Mouse (Mus musculus) heart, embryonic 10.5 days (tissue): ENCODE measurements around the gene Bicdl1. TPM values are rescaled to one million over a fixed set of nuclear protein-coding genes. Genes with fewer than 3 reads are reported as not detected.

Experiments used
- DNase-seq: peaks from one replicate; pipeline ENCODE4 v3.0.0-alpha.2; 2017; ENCODE audit warnings: low spot score
- H3K27ac ChIP-seq: fragments of 300-500 bp; sonication (generic); 2 replicates; pipeline ENCODE4 v1.5.1; 2016; ENCODE audit warnings: mild to moderate bottlenecking
- H3K27me3 ChIP-seq: fragments of 300-500 bp; sonication (generic); 2 replicates; pipeline ENCODE4 v1.6.1; 2016; ENCODE audit warnings: mild to moderate bottlenecking; ENCODE audit not compliant: poor library complexity, insufficient read depth, severe bottlenecking
- H3K36me3 ChIP-seq: fragments of 300-500 bp; sonication (generic); 2 replicates; pipeline ENCODE4 v1.6.1; 2016; ENCODE audit warnings: mild to moderate bottlenecking, moderate library complexity
- H3K4me1 ChIP-seq: fragments of 300-500 bp; sonication (generic); 2 replicates; pipeline ENCODE4 v1.6.1; 2016; ENCODE audit warnings: mild to moderate bottlenecking
- H3K4me3 ChIP-seq: fragments of 300-500 bp; sonication (generic); 2 replicates; pipeline ENCODE4 v1.5.1; 2016; ENCODE audit warnings: mild to moderate bottlenecking, moderate library complexity
- H3K9me3 ChIP-seq: fragments of 300-500 bp; sonication (generic); 2 replicates; pipeline ENCODE4 v1.6.1; 2016; ENCODE audit warnings: mild to moderate bottlenecking, moderate library complexity
- WGBS: fragments of 180-500 bp; shearing (Covaris S2); methylation state at CpG from one replicate; pipeline ENCODE4 v1.1.7; 2016; 5-methylcytosine and 5-hydroxymethylcytosine counted together
- polyA plus RNA-seq: library from polyadenylated mRNA; unstranded; fragments of >200 nt; fragmentation: Nextera tagmentation; extraction: Ambion mirVana; gene quantifications from 2 replicates; pipeline ENCODE4 v1.2.1, GENCODE M21; 2016

Bicdl1 gene
- polyA plus RNA-seq, 1 experiment from 2014 or later, result 11.1 TPM

GRCm38 (mm10) chr5:115693271-115693670 lies 38.1 kb downstream of the Bicdl1 start:
- no peaks in the 10 kb centered on the region for H3K4me1 ChIP-seq
- DNase-seq, result no peak
- no peaks in the 10 kb centered on the region for H3K9me3 ChIP-seq
- no peaks in the 10 kb centered on the region for H3K36me3 ChIP-seq
- 58% methylated on average over 3 of the region's 3 CpGs for WGBS
- no peak overlapping the region for H3K27ac ChIP-seq
- H3K27me3 ChIP-seq, result no peaks in the 10 kb centered on the region
- H3K4me3 ChIP-seq, result no peak overlapping the region

- Histone ChIP-seq H3K27me3 (no peaks in the 10 kb centered on the region), H3K36me3 (no peaks in the 10 kb centered on the region), H3K4me1 (no peaks in the 10 kb centered on the region), H3K27ac (no peak overlapping the region), H3K9me3 (no peaks in the 10 kb centered on the region), H3K4me3 (no peak overlapping the region)
- DNase-seq, result no peak
- 70% methylated on average over 7 of the region's 7 CpGs for WGBS
Measured at GRCm38 (mm10) chr5:115686716-115687115, 44.7 kb downstream of the Bicdl1 start.

- Histone ChIP-seq H3K4me3 (no peak overlapping the region), H3K9me3 (no peaks in the 10 kb centered on the region), H3K27me3 (no peaks in the 10 kb centered on the region), H3K27ac (no peak overlapping the region), H3K4me1 (no peaks in the 10 kb centered on the region), H3K36me3 (no peaks in the 10 kb centered on the region)
- WGBS, result 88% methylated on average over 10 of the region's 10 CpGs
- no peak for DNase-seq
Measured at GRCm38 (mm10) chr5:115685126-115685525, 46.3 kb downstream of the Bicdl1 start.

- no peak for DNase-seq
- Histone ChIP-seq H3K9me3 (no peaks in the 10 kb centered on the region), H3K27ac (no peak overlapping the region), H3K36me3 (no peaks in the 10 kb centered on the region), H3K4me1 (peaks cover 22% of the 10 kb centered on the region), H3K4me3 (no peak overlapping the region), H3K27me3 (peaks cover 36% of the 10 kb centered on the region; the same call in 1 of the 2 replicates)
- 81% methylated on average over 8 of the region's 8 CpGs for WGBS
Measured at GRCm38 (mm10) chr5:115671846-115672245, 59.6 kb downstream of the Bicdl1 start.

- WGBS, result 40% methylated on average over 2 of the region's 2 CpGs
Measured at GRCm38 (mm10) chr5:115670406-115670805, 61.0 kb downstream of the Bicdl1 start.

GRCm38 (mm10) chr5:115669974-115670373 lies 61.4 kb downstream of the Bicdl1 start:
- 81% methylated on average over 11 of the region's 11 CpGs for WGBS
- Histone ChIP-seq H3K27ac (no peak overlapping the region; the same call in 1 of the 2 replicates), H3K36me3 (no peaks in the 10 kb centered on the region), H3K27me3 (peaks cover 39% of the 10 kb centered on the region; the same call in 1 of the 2 replicates), H3K4me1 (peaks cover 24% of the 10 kb centered on the region), H3K4me3 (no peak overlapping the region), H3K9me3 (no peaks in the 10 kb centered on the region)
- peak; percentile 55 for DNase-seq

More at GRCm38 (mm10) chr5:115670406-115670805, 61.0 kb downstream of the Bicdl1 start:
- H3K4me3 ChIP-seq, result no peak overlapping the region
- H3K4me1 ChIP-seq, result peaks cover 24% of the 10 kb centered on the region
- peaks cover 39% of the 10 kb centered on the region; the same call in 1 of the 2 replicates for H3K27me3 ChIP-seq
- no peaks in the 10 kb centered on the region for H3K9me3 ChIP-seq
- peak; percentile 56 for DNase-seq
- H3K36me3 ChIP-seq, result no peaks in the 10 kb centered on the region
- no peak overlapping the region for H3K27ac ChIP-seq

- 82% methylated on average over 12 of the region's 12 CpGs for WGBS
- no peak overlapping the region for H3K4me3 ChIP-seq
- peaks cover 24% of the 10 kb centered on the region for H3K4me1 ChIP-seq
- H3K27me3 ChIP-seq, result peaks cover 39% of the 10 kb centered on the region; the same call in 1 of the 2 replicates
- no peaks in the 10 kb centered on the region for H3K36me3 ChIP-seq
- no peak overlapping the region for H3K27ac ChIP-seq
- H3K9me3 ChIP-seq, result no peaks in the 10 kb centered on the region
- peak; percentile 57 for DNase-seq
Measured at GRCm38 (mm10) chr5:115668986-115669385, 62.4 kb downstream of the Bicdl1 start.

GRCm38 (mm10) chr5:115667894-115668293 lies 63.5 kb downstream of the Bicdl1 start:
- no peaks in the 10 kb centered on the region for H3K36me3 ChIP-seq
- peaks cover 24% of the 10 kb centered on the region for H3K4me1 ChIP-seq
- 7% methylated on average over 7 of the region's 7 CpGs for WGBS
- H3K9me3 ChIP-seq, result no peaks in the 10 kb centered on the region
- H3K4me3 ChIP-seq, result no peak overlapping the region
- peaks cover 39% of the 10 kb centered on the region; the same call in 1 of the 2 replicates for H3K27me3 ChIP-seq
- no peak overlapping the region for H3K27ac ChIP-seq
- DNase-seq, result peak; percentile 77

GRCm38 (mm10) chr5:115667210-115667609 lies 64.2 kb downstream of the Bicdl1 start:
- Histone ChIP-seq H3K27ac (peak overlapping the region; percentile 43; the same call in 1 of the 2 replicates), H3K36me3 (no peaks in the 10 kb centered on the region), H3K4me3 (no peak overlapping the region), H3K4me1 (peaks cover 30% of the 10 kb centered on the region), H3K9me3 (no peaks in the 10 kb centered on the region), H3K27me3 (peaks cover 38% of the 10 kb centered on the region; the same call in 1 of the 2 replicates)
- DNase-seq, result peak; percentile 70
- WGBS, result 68% methylated on average over 8 of the region's 8 CpGs

- H3K4me3 ChIP-seq, result no peak overlapping the region
- peaks cover 33% of the 10 kb centered on the region for H3K4me1 ChIP-seq
- WGBS, result 73% methylated on average over 8 of the region's 8 CpGs
- no peaks in the 10 kb centered on the region for H3K36me3 ChIP-seq
- H3K27ac ChIP-seq, result no peak overlapping the region
- H3K27me3 ChIP-seq, result peaks cover 36% of the 10 kb centered on the region
- no peak for DNase-seq
- no peaks in the 10 kb centered on the region for H3K9me3 ChIP-seq
Measured at GRCm38 (mm10) chr5:115666366-115667065, 64.9 kb downstream of the Bicdl1 start.

GRCm38 (mm10) chr5:115662658-115663057 lies 68.8 kb downstream of the Bicdl1 start:
- no peak for DNase-seq
- Histone ChIP-seq H3K27me3 (peaks cover 27% of the 10 kb centered on the region), H3K9me3 (no peaks in the 10 kb centered on the region), H3K27ac (no peak overlapping the region; the same call in 1 of the 2 replicates), H3K36me3 (no peaks in the 10 kb centered on the region), H3K4me3 (peak overlapping the region; percentile 48), H3K4me1 (peaks cover 24% of the 10 kb centered on the region)
- WGBS, result 37% methylated on average over 22 of the region's 22 CpGs

GRCm38 (mm10) chr5:115658352-115658751 lies 73.1 kb downstream of the Bicdl1 start:
- Histone ChIP-seq H3K9me3 (no peaks in the 10 kb centered on the region), H3K36me3 (no peaks in the 10 kb centered on the region), H3K27me3 (peaks cover 26% of the 10 kb centered on the region), H3K4me1 (peaks cover 28% of the 10 kb centered on the region), H3K27ac (no peak overlapping the region), H3K4me3 (no peak overlapping the region)
- WGBS, result 61% methylated on average over 6 of the region's 6 CpGs
- no peak for DNase-seq

- Histone ChIP-seq H3K27me3 (peaks cover 26% of the 10 kb centered on the region), H3K9me3 (no peaks in the 10 kb centered on the region), H3K4me3 (no peak overlapping the region), H3K36me3 (no peaks in the 10 kb centered on the region), H3K27ac (no peak overlapping the region), H3K4me1 (peaks cover 32% of the 10 kb centered on the region)
- no peak for DNase-seq
- WGBS, result 71% methylated on average over 1 of the region's 1 CpGs
Measured at GRCm38 (mm10) chr5:115657234-115657633, 74.2 kb downstream of the Bicdl1 start.
